In genomic region chr6:32514096-32514495, GRCm38 (mm10) we compare ENCODE assay signal across 23 mouse cellular contexts.
DNase-seq lines count a peak whose midpoint lies in the region; ATAC-seq and TF ChIP-seq lines count a peak whose summit lies in the region.
"Had no signal": no experiment of that assay in that cellular context is flagged by ENCODE, and none has a peak within 500 bp of the region (broad histone marks: within the 10 kb centered on the region; RNA-seq: fewer than 3 reads in every experiment).

No protein-coding gene starts in this region.

- peak overlapping the region; percentile 32; the same call in 1 of the 2 replicates for H3K27ac ChIP-seq in heart, adult 2 months
- no peak overlapping the region for H3K27ac ChIP-seq in embryonic facial prominence, embryonic 14.5 days (replicated peaks; ENCODE audit: low read depth, low read length)
- H3K27ac ChIP-seq: limb, embryonic 12.5 days; liver, embryonic 12.5 days; stomach, postnatal 0 days had no signal

- intact Hi-C loops in heart, adult 2 months (cut with DNase I), result loop anchor here (5.0 kb wide), 1 partner anchor 117 kb away; no protein-coding TSS in a partner anchor
- intact Hi-C loops in heart, postnatal 36 days (cut with DNase I), result loop anchor here (5.0 kb wide), 1 partner anchor 117 kb away; no protein-coding TSS in a partner anchor
- intact Hi-C loops in left cerebral cortex, postnatal 4 days (cut with DNase I), result no loop called here
- intact Hi-C loops in left cerebral cortex, postnatal 14 days (cut with DNase I), result no loop called here
- intact Hi-C loops in heart, postnatal 10 days (cut with DNase I), result loop anchor here (5.0 kb wide), 1 partner anchor 73 kb away; the partner anchor contains the start of gene Plxna4

- no peaks in the 10 kb centered on the region for H3K9me3 ChIP-seq in embryonic facial prominence, embryonic 14.5 days (ENCODE audit: control insufficient read depth, low read length)
- H3K9me3 ChIP-seq: limb, embryonic 12.5 days; liver, embryonic 12.5 days had no signal

- no peak for TF ChIP-seq EP300 in heart, adult 2 months (IDR thresholded peaks at IDR 0.05; ENCODE audit: insufficient read depth, low read depth, low read length)

- TF ChIP-seq POLR2A in heart, adult 2 months (IDR thresholded peaks at IDR 0.05; ENCODE audit: insufficient read depth, low read depth, low read length), result no peak

- H3K4me2 ChIP-seq in embryonic facial prominence, embryonic 14.5 days (ENCODE audit: low read depth, low read length), result no peak overlapping the region
- H3K4me2 ChIP-seq: limb, embryonic 12.5 days; liver, embryonic 12.5 days had no signal

- H3K27me3 ChIP-seq in heart, adult 2 months (ENCODE audit: control insufficient read depth, insufficient read depth, low read length), result no peaks in the 10 kb centered on the region
- no peaks in the 10 kb centered on the region for H3K27me3 ChIP-seq in embryonic facial prominence, embryonic 14.5 days (replicated peaks; ENCODE audit: control insufficient read depth, insufficient read depth, low read length)
- H3K27me3 ChIP-seq: limb, embryonic 12.5 days; liver, embryonic 12.5 days had no signal

- no peak overlapping the region for H3K9ac ChIP-seq in heart, adult 2 months (ENCODE audit: low read depth, low read length)
- H3K9ac ChIP-seq in embryonic facial prominence, embryonic 14.5 days (ENCODE audit: low read depth, low read length), result no peak overlapping the region
- H3K9ac ChIP-seq: limb, embryonic 12.5 days; liver, embryonic 12.5 days had no signal

- 42% methylated on average over 6 of the region's 6 CpGs for WGBS in heart, adult 2 months
- WGBS in embryonic facial prominence, embryonic 14.5 days, result 49% methylated on average over 6 of the region's 6 CpGs

- no peaks in the 10 kb centered on the region for H3K79me2 ChIP-seq in heart, adult 2 months (replicated peaks; ENCODE audit: control insufficient read depth, insufficient read depth, low read length)

- H3K36me3 ChIP-seq in heart, adult 2 months (ENCODE audit: control insufficient read depth, insufficient read depth, low read length), result peaks cover 10% of the 10 kb centered on the region
- no peaks in the 10 kb centered on the region for H3K36me3 ChIP-seq in embryonic facial prominence, embryonic 14.5 days (ENCODE audit: control insufficient read depth, insufficient read depth, low read length)
- H3K36me3 ChIP-seq: liver, embryonic 12.5 days had no signal

- no peak overlapping the region for H3K4me3 ChIP-seq in heart, adult 2 months
- H3K4me3 ChIP-seq in embryonic facial prominence, embryonic 14.5 days (ENCODE audit: low read depth, low read length), result no peak overlapping the region
- H3K4me3 ChIP-seq: limb, embryonic 12.5 days; liver, embryonic 12.5 days had no signal

- DNase-seq in heart, adult 2 months, result no peak
- no peak for DNase-seq in heart, postnatal 36 days
- DNase-seq in left cerebral cortex, postnatal 4 days, result peak; percentile 14
- DNase-seq in left cerebral cortex, postnatal 14 days (ENCODE audit: low spot score in 2 of 2), result no peak
- DNase-seq in embryonic facial prominence, embryonic 14.5 days (ENCODE audit: low spot score), result no peak
- peak; percentile 36 to 42 for DNase-seq in heart, postnatal 10 days
- no peak for DNase-seq in adrenal gland, adult (ENCODE audit: inconsistent age in 2 of 2, low spot score in 1 of 2)
- DNase-seq in right cerebral cortex, postnatal 25 days, result no peak
- DNase-seq: B cell, adult 2 months; cerebellum, adult 2 months; cerebellum, postnatal 36 days; gastrocnemius, postnatal 10 days; kidney, adult 2 months; kidney, postnatal 25 days; layer of hippocampus, adult 9-11 months; lung, adult 2 months; lung, postnatal 36 days; retina, postnatal 1 day; thymus, postnatal 25 days had no signal

- H3K4me1 ChIP-seq in heart, adult 2 months (ENCODE audit: control insufficient read depth, insufficient read depth, low read length), result peaks cover 20% of the 10 kb centered on the region
- H3K4me1 ChIP-seq in embryonic facial prominence, embryonic 14.5 days (ENCODE audit: control insufficient read depth, insufficient read depth, low read length), result no peaks in the 10 kb centered on the region
- H3K4me1 ChIP-seq: liver, embryonic 12.5 days had no signal

- ATAC-seq in embryonic facial prominence, embryonic 14.5 days (ENCODE audit: low read depth), result peak; percentile 47
- ATAC-seq: liver, embryonic 12.5 days; midbrain, embryonic 16.5 days had no signal

- TF ChIP-seq CTCF in heart, adult 2 months (IDR thresholded peaks at IDR 0.05), result no peak

Comparison
In these comparisons a context has a peak if more than half of its experiments do, and no peak if none do; other contexts are left out.
1. DNase-seq: peak in left cerebral cortex, postnatal 4 days (single experiment) and heart, postnatal 10 days (2 of 2); none in heart, adult 2 months (0 of 2), heart, postnatal 36 days (0 of 2), left cerebral cortex, postnatal 14 days (0 of 2), embryonic facial prominence, embryonic 14.5 days (single experiment), adrenal gland, adult (0 of 2) and right cerebral cortex, postnatal 25 days (single experiment).
2. intact Hi-C loops: an anchor here in heart, adult 2 months (5.0 kb wide), heart, postnatal 36 days (5.0 kb wide) and heart, postnatal 10 days (5.0 kb wide); none called in left cerebral cortex, postnatal 4 days and left cerebral cortex, postnatal 14 days.